Mouse (Mus musculus) heart, embryonic 12.5 days (tissue): ENCODE results near the gene Cacna1c. TPM values are rescaled to one million over a fixed set of nuclear protein-coding genes. Genes with fewer than 3 reads are reported as not detected.

Experiments used
- ATAC-seq: fragments of 200-750 bp; cut with Nextera tagmentation; 2 replicates; pipeline ENCODE4 v1.8.0; 2017; ENCODE audit warnings: moderate TSS enrichment, moderate library complexity; ENCODE audit not compliant: insufficient number of reproducible peaks, low FRiP score
- H3K27ac ChIP-seq: fragments of 300-500 bp; sonication (generic); 2 replicates; pipeline ENCODE4 v1.5.1; 2016; ENCODE audit warnings: mild to moderate bottlenecking, moderate library complexity; ENCODE audit not compliant: poor library complexity, severe bottlenecking
- H3K27me3 ChIP-seq: fragments of 300-500 bp; sonication (generic); replicated peaks from 2 replicates; pipeline ENCODE4 v1.6.1; 2016; ENCODE audit warnings: mild to moderate bottlenecking, moderate library complexity
- H3K36me3 ChIP-seq: fragments of 300-500 bp; sonication (generic); 2 replicates; pipeline ENCODE4 v1.6.1; 2016; ENCODE audit warnings: mild to moderate bottlenecking, moderate library complexity
- H3K4me1 ChIP-seq: fragments of 300-500 bp; sonication (generic); replicated peaks from 2 replicates; pipeline ENCODE4 v1.6.1; 2016; ENCODE audit warnings: mild to moderate bottlenecking
- H3K4me2 ChIP-seq: fragments of 300-500 bp; sonication (generic); 2 replicates; pipeline ENCODE4 v1.6.1; 2016; ENCODE audit warnings: mild to moderate bottlenecking, moderate library complexity
- H3K4me3 ChIP-seq: fragments of 300-500 bp; sonication (generic); 2 replicates; pipeline ENCODE4 v1.5.1; 2016; ENCODE audit warnings: mild to moderate bottlenecking
- H3K9ac ChIP-seq: fragments of 300-500 bp; sonication (generic); 2 replicates; pipeline ENCODE4 v1.6.1; 2016; ENCODE audit warnings: mild to moderate bottlenecking, moderate library complexity
- H3K9me3 ChIP-seq: fragments of 300-500 bp; sonication (generic); replicated peaks from 2 replicates; pipeline ENCODE4 v1.6.1; 2016; ENCODE audit warnings: mild to moderate bottlenecking, moderate library complexity
- WGBS: fragments of 180-500 bp; shearing (Covaris S2); methylation state at CpG from one replicate; pipeline ENCODE4 v1.1.7; 2016; 5-methylcytosine and 5-hydroxymethylcytosine counted together
- polyA plus RNA-seq: library from polyadenylated mRNA; unstranded; fragments of >200 nt; fragmentation: Nextera tagmentation; extraction: Ambion mirVana; gene quantifications from 2 replicates; pipeline ENCODE4 v1.2.1, GENCODE M21; 2016

The Cacna1c gene
- polyA plus RNA-seq, 1 experiment from 2014 or later: 58.1 TPM

GRCm38 (mm10) chr6:119010875-119011274 lies 185.3 kb downstream of the Cacna1c start:
- 83% methylated on average over 3 of the region's 3 CpGs for WGBS
- Histone ChIP-seq H3K9me3 (no peaks in the 10 kb centered on the region), H3K4me3 (no peak overlapping the region), H3K27me3 (no peaks in the 10 kb centered on the region), H3K27ac (no peak overlapping the region), H3K4me1 (peaks cover 46% of the 10 kb centered on the region), H3K9ac (no peak overlapping the region), H3K4me2 (no peak overlapping the region), H3K36me3 (no peaks in the 10 kb centered on the region)
- no peak for ATAC-seq

DNA sequence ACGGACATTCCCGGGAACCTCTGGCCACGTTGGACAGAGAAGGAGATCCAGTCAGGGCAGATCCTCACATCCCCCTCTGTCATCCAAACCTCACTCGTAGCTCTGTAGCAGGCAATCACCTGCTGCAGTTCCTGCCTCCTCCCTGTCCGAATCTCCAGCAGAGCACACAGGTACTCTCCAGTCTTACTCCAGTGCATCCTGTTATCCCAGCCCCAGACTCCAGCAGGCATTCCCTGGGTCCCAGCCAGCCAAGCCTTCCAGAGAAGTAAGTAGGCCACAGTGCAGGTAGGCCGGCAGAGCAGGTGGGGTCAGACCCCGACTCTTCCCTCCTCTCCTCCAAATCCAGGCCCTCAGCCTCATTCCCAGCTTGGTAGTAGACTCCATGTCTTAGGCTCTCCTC lies 186.7 kb downstream of the Cacna1c start:
- Histone ChIP-seq H3K27me3 (no peaks in the 10 kb centered on the region), H3K27ac (no peak overlapping the region), H3K36me3 (no peaks in the 10 kb centered on the region), H3K4me1 (peaks cover 52% of the 10 kb centered on the region), H3K9ac (no peak overlapping the region), H3K4me3 (no peak overlapping the region), H3K9me3 (no peaks in the 10 kb centered on the region), H3K4me2 (no peak overlapping the region)
- no peak for ATAC-seq
- WGBS: 81% methylated on average over 7 of the region's 7 CpGs

- Histone ChIP-seq H3K4me3 (no peak overlapping the region), H3K36me3 (no peaks in the 10 kb centered on the region), H3K27ac (no peak overlapping the region), H3K9ac (no peak overlapping the region), H3K27me3 (no peaks in the 10 kb centered on the region), H3K4me1 (peaks cover 55% of the 10 kb centered on the region), H3K9me3 (no peaks in the 10 kb centered on the region), H3K4me2 (no peak overlapping the region)
- 73% methylated on average over 7 of the region's 7 CpGs for WGBS
- no peak for ATAC-seq
Measured at GRCm38 (mm10) chr6:119008638-119009166, 187.5 kb downstream of the Cacna1c start.

DNA sequence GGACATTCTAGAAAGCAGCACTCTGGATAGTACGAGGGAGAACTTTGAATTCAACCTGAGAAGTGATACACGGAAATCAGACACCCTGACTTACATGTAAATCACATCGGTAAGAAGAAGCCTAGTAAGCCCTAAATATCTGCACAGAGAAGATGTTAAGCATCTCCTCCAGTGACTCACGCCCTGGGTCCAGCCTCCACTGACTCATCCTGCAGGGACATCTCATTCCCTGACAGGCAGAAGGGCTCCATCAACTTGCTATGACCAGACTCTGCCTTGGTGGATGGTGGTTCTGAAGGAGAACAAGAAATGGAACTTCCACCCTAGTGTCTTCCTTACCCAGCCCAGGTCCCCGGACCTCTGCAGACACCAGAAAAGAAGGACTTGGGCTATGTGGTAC lies 191.6 kb downstream of the Cacna1c start:
- Histone ChIP-seq H3K36me3 (no peaks in the 10 kb centered on the region), H3K9me3 (no peaks in the 10 kb centered on the region), H3K27ac (no peak overlapping the region), H3K4me3 (no peak overlapping the region), H3K27me3 (no peaks in the 10 kb centered on the region), H3K4me1 (peaks cover 79% of the 10 kb centered on the region), H3K4me2 (no peak overlapping the region), H3K9ac (no peak overlapping the region)
- WGBS: 80% methylated on average over 5 of the region's 5 CpGs
- ATAC-seq: no peak

GRCm38 (mm10) chr6:119001442-119001841 lies 194.8 kb downstream of the Cacna1c start:
- Histone ChIP-seq H3K4me1 (peaks cover 83% of the 10 kb centered on the region), H3K27ac (peak overlapping the region; percentile 88), H3K4me2 (peak overlapping the region; percentile 38), H3K9me3 (no peaks in the 10 kb centered on the region), H3K4me3 (no peak overlapping the region), H3K36me3 (no peaks in the 10 kb centered on the region), H3K9ac (no peak overlapping the region), H3K27me3 (no peaks in the 10 kb centered on the region)
- peak; percentile 71 for ATAC-seq
- 10% methylated on average over 2 of the region's 2 CpGs for WGBS

DNA sequence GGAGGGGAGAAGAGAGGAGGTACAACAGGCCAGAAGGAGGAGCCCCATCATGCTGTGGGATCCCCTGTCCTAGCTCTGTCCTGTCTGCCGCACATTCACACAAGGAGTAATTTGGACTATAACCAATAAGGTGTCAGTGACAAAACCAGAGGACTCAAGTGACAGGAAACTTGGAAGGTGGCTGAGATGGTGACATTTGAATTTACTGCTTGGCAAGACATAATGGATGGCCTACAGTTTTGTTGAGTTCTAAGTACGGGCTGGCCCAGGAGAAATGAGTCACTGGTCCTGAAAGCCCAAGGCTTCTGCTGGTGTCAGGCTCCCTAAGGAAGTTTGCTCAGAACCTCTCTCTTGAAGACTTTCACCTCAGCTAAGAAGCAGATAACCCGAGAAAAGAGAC lies 196.0 kb downstream of the Cacna1c start:
- Histone ChIP-seq H3K4me2 (peak overlapping the region; percentile 31; the same call in 1 of the 2 replicates), H3K4me3 (no peak overlapping the region), H3K9me3 (no peaks in the 10 kb centered on the region), H3K27me3 (no peaks in the 10 kb centered on the region), H3K27ac (peak overlapping the region; percentile 88), H3K4me1 (peaks cover 81% of the 10 kb centered on the region), H3K36me3 (no peaks in the 10 kb centered on the region), H3K9ac (peak overlapping the region; percentile 43; the same call in 1 of the 2 replicates)
- no peak for ATAC-seq
- 42% methylated on average over 3 of the region's 3 CpGs for WGBS

- Histone ChIP-seq H3K9ac (no peak overlapping the region), H3K4me2 (peak overlapping the region; percentile 31), H3K9me3 (no peaks in the 10 kb centered on the region), H3K27me3 (no peaks in the 10 kb centered on the region), H3K4me1 (peaks cover 73% of the 10 kb centered on the region), H3K36me3 (no peaks in the 10 kb centered on the region), H3K4me3 (no peak overlapping the region), H3K27ac (peak overlapping the region; percentile 88)
- WGBS: 54% methylated on average over 2 of the region's 2 CpGs
- ATAC-seq: peak; percentile 37; the same call in 1 of the 2 replicates
Measured at GRCm38 (mm10) chr6:118999329-118999875, 196.8 kb downstream of the Cacna1c start.

- Histone ChIP-seq H3K4me1 (peaks cover 64% of the 10 kb centered on the region), H3K9me3 (no peaks in the 10 kb centered on the region)
- ATAC-seq: no peak
Measured at GRCm38 (mm10) chr6:118997397-118997796, 198.8 kb downstream of the Cacna1c start.

DNA sequence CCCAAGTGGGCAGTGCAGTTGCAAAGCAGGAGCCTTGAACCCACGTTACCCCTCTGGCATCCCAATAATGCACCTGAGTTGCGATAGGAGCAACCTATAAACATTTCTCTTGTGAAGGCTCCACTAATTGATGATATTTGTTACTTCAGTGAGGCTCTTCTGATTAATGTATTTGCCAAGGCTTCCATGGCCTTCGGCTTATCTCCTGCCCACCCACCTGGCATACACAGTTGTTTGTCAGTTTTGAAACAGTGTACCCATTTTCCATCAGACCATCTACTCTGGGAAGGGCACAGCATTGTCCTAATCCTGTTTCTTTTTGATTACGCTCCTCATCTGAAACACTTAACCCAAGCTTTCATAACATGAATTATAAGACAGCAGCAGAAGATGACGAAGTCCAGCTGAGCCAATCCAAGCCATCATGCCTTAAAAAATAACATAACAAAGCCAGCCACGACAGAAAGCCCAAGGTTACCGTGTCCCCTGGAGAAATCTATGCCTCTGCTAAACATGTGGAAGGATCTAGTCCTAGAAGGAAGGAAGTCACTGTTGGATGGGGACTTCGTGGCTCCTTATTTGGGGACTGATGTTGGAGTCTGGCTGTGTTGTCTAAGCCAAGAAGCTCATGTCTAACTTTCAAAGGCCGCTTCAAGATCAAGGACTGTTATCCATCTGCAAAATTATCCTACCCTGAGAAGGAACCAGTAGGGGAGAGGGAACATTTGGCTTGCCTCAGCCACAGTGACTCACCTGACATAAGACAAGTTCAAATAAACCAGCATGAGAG lies 201.8 kb downstream of the Cacna1c start:
- peaks cover 53% of the 10 kb centered on the region for H3K4me1 ChIP-seq
- H3K9me3 ChIP-seq: no peaks in the 10 kb centered on the region
- no peaks in the 10 kb centered on the region for H3K27me3 ChIP-seq
- no peak overlapping the region for H3K27ac ChIP-seq
- H3K4me3 ChIP-seq: no peak overlapping the region
- no peaks in the 10 kb centered on the region for H3K36me3 ChIP-seq
- no peak for ATAC-seq
- no peak overlapping the region for H3K4me2 ChIP-seq
- WGBS: 77% methylated on average over 9 of the region's 9 CpGs
- H3K9ac ChIP-seq: no peak overlapping the region

More at GRCm38 (mm10) chr6:118997397-118997796, 198.8 kb downstream of the Cacna1c start:
- Histone ChIP-seq H3K36me3 (no peaks in the 10 kb centered on the region), H3K27ac (no peak overlapping the region), H3K4me2 (no peak overlapping the region), H3K9ac (no peak overlapping the region), H3K4me3 (no peak overlapping the region), H3K27me3 (no peaks in the 10 kb centered on the region)
- 81% methylated on average over 4 of the region's 4 CpGs for WGBS

DNA sequence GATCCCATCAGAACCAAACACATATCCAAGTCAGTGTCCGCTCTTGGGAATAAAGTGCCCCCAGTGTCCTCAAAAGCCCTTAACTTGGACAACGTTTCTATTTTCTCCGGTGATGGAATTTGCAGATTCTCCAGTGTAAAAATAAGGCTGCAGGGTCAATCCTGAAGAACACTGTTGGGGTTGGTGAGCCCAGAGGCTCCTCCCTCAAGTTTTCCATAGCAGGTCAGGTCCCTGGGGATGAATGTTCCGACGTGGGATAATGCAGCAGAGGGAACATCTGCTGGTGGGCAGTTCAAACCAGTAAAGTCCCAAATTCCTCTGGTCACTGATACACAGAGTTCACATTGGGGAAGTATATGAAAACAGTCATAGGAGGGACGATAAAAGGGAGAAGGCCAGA lies 203.8 kb downstream of the Cacna1c start:
- H3K36me3 ChIP-seq: no peaks in the 10 kb centered on the region
- peaks cover 44% of the 10 kb centered on the region for H3K4me1 ChIP-seq
- ATAC-seq: no peak
- H3K9me3 ChIP-seq: no peaks in the 10 kb centered on the region
- H3K4me2 ChIP-seq: no peak overlapping the region
- WGBS: 63% methylated on average over 6 of the region's 6 CpGs
- H3K27me3 ChIP-seq: no peaks in the 10 kb centered on the region
- no peak overlapping the region for H3K4me3 ChIP-seq
- H3K9ac ChIP-seq: no peak overlapping the region
- no peak overlapping the region for H3K27ac ChIP-seq

DNA sequence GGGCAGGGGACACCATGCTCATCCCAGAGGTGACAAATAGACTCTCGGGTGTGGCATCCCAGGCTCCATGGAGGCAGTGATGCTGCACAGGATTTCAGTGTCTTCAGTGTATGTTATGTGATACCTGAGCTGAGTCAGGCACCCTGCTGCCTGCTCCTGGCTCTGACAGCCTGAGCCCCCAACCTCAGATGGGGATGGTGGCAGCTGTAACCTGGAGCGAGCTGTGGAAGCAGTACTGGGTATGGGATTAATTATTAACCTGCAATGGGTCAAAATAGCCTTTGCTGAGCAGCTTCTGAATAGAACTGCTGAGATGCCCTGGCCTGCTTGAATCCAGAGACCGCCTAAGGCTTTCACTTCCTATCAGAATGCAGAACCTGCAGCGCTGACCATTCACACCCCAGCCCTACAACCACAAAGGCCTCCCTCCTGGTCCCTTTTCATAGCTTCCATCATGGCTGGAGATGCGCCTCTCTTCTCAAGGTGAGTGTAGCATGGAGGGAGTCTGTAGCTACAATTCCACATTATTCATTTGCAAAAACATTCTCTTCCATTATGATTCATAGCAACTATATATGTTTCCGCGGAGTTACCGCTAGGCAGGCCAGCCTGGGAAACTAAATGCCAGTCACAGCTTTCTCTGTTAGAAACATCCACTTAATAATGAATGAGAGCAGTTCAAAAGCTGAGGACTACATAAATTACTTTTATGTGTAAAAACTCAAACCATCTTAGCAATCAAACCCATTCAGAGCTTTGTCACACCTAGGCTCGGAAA lies 206.0 kb downstream of the Cacna1c start:
- no peaks in the 10 kb centered on the region for H3K36me3 ChIP-seq
- WGBS: 76% methylated on average over 9 of the region's 9 CpGs
- no peak overlapping the region for H3K27ac ChIP-seq
- no peak overlapping the region for H3K4me2 ChIP-seq
- no peaks in the 10 kb centered on the region for H3K27me3 ChIP-seq
- ATAC-seq: no peak
- H3K4me1 ChIP-seq: peaks cover 36% of the 10 kb centered on the region
- H3K4me3 ChIP-seq: no peak overlapping the region
- no peaks in the 10 kb centered on the region for H3K9me3 ChIP-seq
- no peak overlapping the region for H3K9ac ChIP-seq
